Mouse (Mus musculus) gonadal fat pad, adult 2 months (tissue): ENCODE data around the gene Gm43302. TPM values are rescaled to one million over a fixed set of nuclear protein-coding genes. Genes with fewer than 3 reads are reported as not detected.
"Not testable (repeated sequence)": the region's sequence is repeated elsewhere in the genome, so short reads cannot be mapped to it uniquely, and the experiment has no call there.

ENCODE experiments used
- DNase-seq: peaks from one replicate; pipeline ENCODE4 v3.0.0-alpha.2; 2012; ENCODE audit warnings: low read depth
- polyA plus RNA-seq: library from polyadenylated mRNA; depleted of rRNA; stranded (reverse); fragments of >200 nt; gene quantifications from 2 replicates; pipeline ENCODE4 v1.2.3, GENCODE M21; 2012; rRNA removed

Gene Gm43302
- polyA plus RNA-seq, 1 experiment = 2.0 TPM

- DNase-seq = not testable (repeated sequence)
These were observed 95.5 kb downstream of the Gm43302 start for GRCm38 (mm10) chr5:105197915-105198560.

- not testable (repeated sequence) for DNase-seq
These were observed 97.2 kb downstream of the Gm43302 start for GRCm38 (mm10) chr5:105196308-105196707.

GRCm38 (mm10) chr5:105192536-105192935 is 101.0 kb downstream of the Gm43302 start:
- not testable (repeated sequence) for DNase-seq

- DNase-seq = no peak
These were observed 112.0 kb downstream of the Gm43302 start for GRCm38 (mm10) chr5:105181446-105181845.

Other genes starting within 250 kb of the Gm43302 start
- 6.2 and 6.9 TPM in 2 replicates for gene Gbp9, start 154.2 kb downstream of the Gm43302 start, polyA plus RNA-seq
- 0.51 and 0.71 TPM in 2 replicates for gene Gbp8, start 154.2 kb downstream of the Gm43302 start, polyA plus RNA-seq
- gene Gbp4, start 154.1 kb downstream of the Gm43302 start, polyA plus RNA-seq = 7.4 and 11.8 TPM in 2 replicates
- gene Gbp10, start 54.2 kb downstream of the Gm43302 start, polyA plus RNA-seq = 0.37 and 0.65 TPM in 2 replicates
- 3.2 and 4.5 TPM in 2 replicates for gene Gbp6, start within 50 bp of the Gm43302 start, polyA plus RNA-seq
- 12.6 TPM in 2 replicates for gene Lrrc8b, start 122.1 kb upstream of the Gm43302 start, polyA plus RNA-seq
- gene Lrrc8c, start 225.7 kb upstream of the Gm43302 start, polyA plus RNA-seq = 34.6 and 40.5 TPM in 2 replicates